Mouse (Mus musculus) effector memory CD4-positive, alpha-beta T cell, adult 7 months (primary cell): ENCODE measurements around the gene Rab14. TPM values are rescaled to one million over a fixed set of nuclear protein-coding genes. Genes with fewer than 3 reads are reported as not detected.

Source experiments
- polyA plus RNA-seq: library from polyadenylated mRNA; unstranded; fragments of 100-300 nt; shearing (Covaris generic); gene quantifications from one replicate; pipeline ENCODE4 v1.2.1, GENCODE M21; 2017

The Rab14 gene
- 221 TPM for polyA plus RNA-seq

GRCm38 (mm10) chr2:35200898-35201668, at the start of gene Rab14:
Rab14 (minus strand) TSS chr2:35201120.

Other genes with a start within 250 kb of the Rab14 start
- gene Traf1, start 239.3 kb downstream of the Rab14 start, polyA plus RNA-seq, result 1,568 TPM
- gene Hc, start 139.7 kb downstream of the Rab14 start, polyA plus RNA-seq, result not detected
- 4.2 TPM for gene AI182371, start 99.6 kb downstream of the Rab14 start, polyA plus RNA-seq
- gene Cntrl, start 91.6 kb downstream of the Rab14 start, polyA plus RNA-seq, result 100 TPM
- gene Gsn, start 55.3 kb upstream of the Rab14 start, polyA plus RNA-seq, result 4.0 TPM
- 0.26 TPM for gene Stom, start 135.9 kb upstream of the Rab14 start, polyA plus RNA-seq
- gene 4930568D16Rik, start 166.6 kb upstream of the Rab14 start, polyA plus RNA-seq, result not detected
- gene 4930402F06Rik, start 196.1 kb upstream of the Rab14 start, polyA plus RNA-seq, result not detected